Mouse (Mus musculus): ENCODE data around the gene Dlk2.

Gene Dlk2

DNA sequence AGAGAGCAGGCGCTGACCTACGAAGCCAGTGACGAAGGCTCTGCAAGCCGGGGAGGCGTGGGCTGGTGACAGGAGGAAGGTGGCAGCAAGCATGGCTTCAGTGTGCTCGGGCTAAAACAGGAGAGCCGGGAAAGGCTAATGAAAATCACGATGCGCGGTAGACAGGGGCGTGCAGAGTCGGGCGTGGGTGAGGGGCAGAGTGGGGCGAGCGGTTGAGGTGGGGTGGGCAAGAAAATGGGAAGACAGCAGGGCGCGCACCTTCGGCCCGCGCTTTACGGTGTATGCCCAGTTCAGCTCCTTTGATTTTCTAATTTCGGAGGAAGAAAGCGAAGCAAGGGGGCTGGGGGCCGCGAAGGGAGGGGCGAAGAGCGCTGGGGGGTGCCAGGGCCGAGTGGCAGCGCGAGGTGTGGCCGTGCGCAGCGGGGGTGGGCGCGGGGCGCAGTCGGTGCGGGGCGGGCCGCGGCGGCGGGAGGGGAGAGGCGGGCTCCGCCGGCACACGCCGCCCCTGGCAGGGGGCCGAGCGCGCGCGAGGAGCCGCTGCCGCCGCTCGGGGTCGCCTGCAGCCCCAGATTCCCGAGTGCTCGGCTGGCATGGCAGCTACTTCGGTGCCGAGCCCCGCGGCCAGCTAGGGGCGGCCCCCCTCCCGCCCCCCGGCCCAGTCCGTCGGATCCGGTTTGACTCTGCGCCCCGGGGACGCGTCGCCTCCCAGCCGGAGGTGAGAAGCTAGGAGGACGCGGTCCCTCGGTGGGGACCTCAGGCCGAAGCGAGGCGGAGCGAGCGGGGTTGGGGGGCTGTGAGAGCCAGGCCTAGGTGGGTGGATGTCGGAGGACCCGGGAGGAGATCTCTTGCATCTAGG lies at the start of gene Dlk2:
Dlk2 (plus strand) TSS at position 58 of the 856 bp plus-strand sequence.
- peak; percentile 20 to 24 for DNase-seq

DNA sequence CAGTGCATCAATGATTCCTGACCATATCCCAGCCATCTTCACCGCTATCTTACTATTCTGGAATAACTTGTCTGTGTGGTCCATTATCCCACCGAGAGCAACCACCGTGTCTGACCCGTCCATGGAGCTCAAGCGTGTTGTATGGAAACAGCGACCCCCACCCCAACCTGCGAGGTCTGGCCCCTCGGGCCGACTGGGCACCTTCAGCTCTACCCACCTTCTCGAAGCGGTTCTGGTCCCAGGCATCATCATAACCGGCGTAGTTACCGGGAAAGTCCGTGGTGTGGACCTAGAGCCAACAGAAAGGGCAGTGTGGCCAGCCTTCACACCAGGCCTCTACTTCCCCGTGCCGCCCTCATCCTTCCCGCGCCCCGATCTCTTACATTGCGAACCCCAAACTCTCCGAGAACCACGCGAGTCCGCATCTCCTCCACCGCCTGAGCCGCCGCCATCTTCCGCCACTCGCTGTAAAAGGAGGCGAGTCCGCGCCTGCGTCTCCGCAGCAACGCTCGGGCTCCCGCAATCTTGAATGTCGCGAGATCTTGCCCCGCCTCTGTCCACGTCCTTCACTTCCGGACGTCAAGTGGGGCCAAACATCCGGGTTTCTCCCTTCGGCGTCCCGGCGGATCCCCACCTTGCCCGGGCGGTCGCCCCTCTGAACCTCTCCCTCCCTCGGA lies 49.6 kb upstream of the Dlk2 start, which contains the start of the genes Polr1c and Yipf3:
Polr1c (minus strand) TSS at position 543 of the 677 bp plus-strand sequence.
Yipf3 (plus strand) TSS at position 569 of the 677 bp plus-strand sequence.
- peak; percentile 94 to 96 for DNase-seq

DNA sequence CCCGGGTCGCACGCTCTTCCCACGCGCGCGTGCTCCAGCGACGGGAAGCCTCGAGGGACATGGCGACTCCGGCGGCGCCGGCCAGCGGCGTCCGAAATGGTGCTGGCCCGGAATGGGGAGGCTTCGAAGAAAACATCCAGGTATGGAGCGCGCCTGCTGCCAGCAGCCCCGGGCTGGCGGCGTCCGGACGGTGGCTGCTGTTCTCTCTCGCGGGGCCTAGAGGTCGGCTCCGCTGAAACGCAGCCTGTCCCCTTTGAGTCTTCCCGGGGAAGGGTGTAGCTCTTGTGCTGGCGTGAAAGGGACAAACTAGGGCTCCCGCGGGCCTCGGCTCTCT lies 49.1 kb upstream of the Dlk2 start:
- DNase-seq, result no peak

DNA sequence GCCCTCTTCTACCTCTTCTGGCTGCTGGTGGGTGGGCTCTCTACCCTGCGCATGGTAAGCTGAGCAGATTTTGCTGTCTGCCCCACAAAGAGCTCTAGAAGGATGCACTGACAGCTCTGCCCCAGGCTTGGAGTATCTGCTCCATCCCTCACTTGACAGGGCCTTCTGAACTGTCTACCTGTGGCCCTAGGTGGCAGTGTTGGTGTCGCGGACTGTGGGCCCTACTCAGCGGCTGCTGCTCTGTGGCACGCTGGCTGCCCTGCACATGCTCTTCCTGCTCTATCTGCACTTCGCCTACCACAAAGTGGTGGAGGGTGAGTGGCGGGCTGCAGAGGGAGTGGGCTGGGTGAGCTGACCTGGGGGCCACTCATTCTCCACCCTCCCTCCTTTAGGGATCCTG lies 46.0 kb upstream of the Dlk2 start:
- no peak for DNase-seq

DNA sequence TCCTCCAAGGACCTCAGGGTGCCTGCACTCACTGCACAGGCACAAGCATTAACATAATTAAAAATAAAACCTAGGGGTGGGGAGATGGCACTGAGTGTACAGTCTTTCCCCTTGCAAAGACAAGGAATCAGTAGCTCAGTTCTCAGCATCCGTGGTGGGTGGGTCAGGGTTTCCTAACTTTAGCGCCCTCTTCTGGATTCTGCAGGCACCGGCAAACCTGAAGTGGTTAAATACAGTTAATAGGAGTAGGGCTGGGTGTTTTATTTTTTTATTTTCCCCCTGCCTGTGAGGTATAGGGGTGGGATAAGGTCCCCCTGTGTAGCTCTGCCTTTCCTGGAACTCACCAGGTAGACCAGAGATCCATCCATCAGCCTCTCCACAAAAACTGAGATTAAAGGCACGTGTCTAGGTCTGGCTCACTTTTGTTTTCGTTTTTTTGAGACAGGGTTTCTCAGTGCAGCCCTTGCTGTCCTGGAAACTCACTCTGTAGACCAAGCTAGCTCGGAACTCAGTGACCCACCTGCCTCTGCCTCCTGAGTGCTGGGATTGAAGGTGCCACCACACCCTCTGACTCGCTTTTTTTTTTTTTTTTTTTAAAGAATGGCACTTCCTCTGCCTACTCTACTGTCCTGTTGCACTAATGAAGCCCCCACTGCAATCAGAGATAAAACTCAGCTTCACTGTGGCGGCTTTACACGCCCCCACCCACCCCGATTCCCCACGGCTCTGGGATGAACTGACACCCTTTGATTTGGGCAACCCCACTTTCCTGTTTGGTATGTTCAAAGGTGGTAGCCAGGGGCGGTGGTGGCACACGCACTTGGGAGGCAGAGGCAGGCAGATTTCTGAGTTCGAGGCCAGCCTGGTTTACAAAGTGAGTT lies 44.4 kb upstream of the Dlk2 start:
- no peak for DNase-seq

DNA sequence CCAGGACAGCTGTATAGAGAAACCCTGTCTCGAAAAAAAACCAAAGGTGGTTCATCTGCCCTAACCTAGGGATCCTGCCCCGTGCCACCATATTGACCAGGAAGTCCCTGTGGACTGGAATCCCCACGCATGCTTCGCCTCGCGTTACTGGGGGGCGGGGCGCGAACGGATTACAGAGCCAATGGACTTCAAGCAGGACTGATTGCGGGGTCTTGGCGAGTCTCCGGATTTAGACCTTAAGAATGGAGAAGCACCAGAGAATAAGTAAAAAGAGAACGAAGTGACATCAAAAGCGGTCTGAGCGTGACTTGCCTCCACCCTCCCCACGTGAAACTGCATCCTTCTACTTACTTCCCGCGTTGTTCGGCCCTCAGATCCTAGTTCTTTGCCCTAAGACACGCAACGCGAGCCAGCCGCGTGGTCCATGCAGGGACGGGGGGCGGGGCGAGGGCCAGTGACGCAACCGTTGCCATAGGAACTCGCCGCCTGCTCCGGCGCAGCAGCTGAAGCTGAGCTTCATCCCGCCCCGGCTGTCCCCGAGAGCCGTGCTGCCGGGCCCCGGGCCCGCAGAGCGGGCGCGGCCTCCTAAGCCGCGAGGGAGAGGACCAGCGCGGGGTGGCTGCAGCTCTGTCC lies 43.7 kb upstream of the Dlk2 start, which contains the start of gene Lrrc73:
Lrrc73 (plus strand) TSS at position 80 of the 633 bp plus-strand sequence.
- DNase-seq, result peak; percentile 93 to 94

DNA sequence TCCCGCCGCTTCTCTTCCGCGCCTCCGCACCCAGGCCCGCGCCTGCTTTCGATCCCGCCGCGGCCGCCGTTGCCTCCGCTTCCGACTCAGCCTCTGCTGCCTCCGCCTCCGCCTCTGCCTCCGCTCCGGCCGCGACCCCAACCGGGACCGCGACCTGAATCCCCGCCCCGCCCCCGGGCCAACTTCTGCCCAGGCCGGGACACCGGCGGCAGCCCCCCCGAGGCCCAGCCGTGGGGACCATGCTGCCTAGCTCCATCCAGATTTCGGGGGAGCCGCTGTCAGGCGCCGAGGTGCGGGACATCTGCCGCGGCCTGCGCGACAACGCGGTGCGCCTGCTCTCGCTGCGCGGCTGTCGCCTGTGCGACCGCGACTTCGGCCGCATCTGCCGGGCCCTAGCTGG lies 43.1 kb upstream of the Dlk2 start:
- DNase-seq, result peak in 1 of 2 experiments; percentile 44

DNA sequence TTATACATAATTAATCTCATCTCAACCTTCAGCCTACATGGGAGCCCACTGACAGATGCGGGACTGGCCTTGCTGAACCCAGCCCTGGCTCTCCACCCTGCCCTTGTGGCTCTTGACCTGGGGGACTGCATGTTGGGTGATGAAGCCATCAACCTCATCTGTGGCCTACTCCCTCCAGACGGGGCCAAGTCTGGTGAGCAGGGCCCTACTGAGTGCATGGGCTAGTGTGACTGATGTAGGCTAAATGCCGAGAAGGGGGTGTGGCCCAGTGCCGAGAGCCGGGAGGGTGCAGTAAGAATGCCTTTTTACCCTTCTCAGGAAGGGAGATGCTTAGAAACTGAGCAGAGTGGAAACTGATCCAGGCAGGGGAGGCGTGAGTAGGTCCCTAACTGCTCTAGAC lies 42.1 kb upstream of the Dlk2 start:
- no peak for DNase-seq

DNA sequence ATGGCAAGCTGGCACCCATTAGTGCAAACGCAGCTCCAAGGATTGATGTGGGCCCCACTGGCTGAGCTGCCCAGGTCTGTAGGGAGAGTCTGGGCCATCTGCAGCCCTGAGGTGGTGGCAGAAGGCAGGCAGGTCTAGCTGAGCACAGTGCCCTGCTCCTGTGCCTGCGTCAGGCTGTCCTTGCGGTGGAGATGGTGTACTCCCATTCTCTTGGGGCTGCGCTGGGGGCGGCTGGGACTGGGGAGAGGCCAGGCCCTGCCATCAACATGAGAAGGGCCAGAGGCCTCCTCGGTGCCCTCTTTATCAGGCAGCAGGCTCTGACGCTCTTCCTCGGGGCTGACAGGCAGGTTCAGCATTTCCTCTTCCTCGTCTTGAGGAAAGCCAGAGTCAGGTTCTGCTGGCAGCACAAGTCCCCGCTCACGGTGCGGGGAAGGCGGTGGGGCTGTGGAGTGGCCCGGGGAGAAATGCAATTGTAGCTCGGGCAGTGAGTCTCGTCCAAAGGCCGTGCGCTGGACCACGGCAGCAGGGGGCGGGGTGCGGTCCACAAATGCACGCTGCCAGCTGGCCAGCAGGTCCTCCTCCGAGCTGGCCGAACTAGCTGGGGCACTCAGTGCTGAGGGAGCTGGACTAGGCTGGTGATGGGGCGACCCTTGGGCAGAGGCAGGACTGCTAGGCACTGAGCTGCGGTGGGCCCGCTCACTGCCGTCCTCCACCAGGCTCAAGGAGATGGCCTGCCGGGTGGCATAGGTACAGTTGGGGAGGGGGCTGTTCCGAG lies 38.8 kb upstream of the Dlk2 start:
- DNase-seq, result no peak

DNA sequence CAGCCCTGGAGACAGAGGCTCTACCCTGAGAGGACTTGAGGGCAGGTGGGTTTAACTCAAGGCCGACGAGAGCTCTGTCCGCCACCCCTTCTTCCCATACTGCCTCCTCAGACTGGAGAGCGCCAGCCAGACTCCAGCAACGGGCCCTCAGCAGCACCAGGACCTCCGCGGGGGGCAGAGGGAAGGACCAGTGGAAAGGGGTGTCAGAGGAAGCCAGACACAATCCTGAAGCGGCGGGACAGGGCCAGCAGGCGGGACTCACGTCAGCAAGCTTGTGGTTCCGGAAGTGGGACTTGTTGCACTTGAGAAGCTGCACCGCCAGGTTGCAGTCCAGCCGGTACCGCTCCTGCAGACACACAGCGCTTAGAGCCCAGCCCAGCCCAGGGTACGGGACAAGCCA lies 37.5 kb upstream of the Dlk2 start:
- no peak for DNase-seq

DNA sequence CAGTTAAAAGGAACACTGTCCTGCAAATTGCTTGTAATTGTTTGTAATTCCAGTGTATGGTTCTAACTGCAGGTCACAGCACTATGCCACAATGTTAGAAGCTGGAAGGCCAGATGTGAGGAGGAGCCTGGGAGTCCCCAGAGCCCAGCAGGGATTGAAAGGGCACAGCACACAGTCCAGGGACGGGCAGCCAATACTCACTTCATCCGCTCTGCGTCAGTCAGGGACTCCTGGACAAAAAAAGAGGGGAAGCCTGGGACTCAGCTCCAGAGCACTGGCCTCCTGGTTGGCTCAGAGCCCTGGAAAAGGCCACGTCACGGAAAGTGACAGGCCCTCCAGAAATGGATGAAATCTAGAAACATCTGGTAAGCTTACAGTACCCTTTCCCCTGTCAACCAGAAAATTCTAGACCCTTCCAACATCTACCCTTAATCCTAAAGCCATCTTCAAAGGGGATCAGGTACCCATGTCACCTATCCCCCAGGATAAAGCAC lies 35.0 kb upstream of the Dlk2 start:
- no peak for DNase-seq

DNA sequence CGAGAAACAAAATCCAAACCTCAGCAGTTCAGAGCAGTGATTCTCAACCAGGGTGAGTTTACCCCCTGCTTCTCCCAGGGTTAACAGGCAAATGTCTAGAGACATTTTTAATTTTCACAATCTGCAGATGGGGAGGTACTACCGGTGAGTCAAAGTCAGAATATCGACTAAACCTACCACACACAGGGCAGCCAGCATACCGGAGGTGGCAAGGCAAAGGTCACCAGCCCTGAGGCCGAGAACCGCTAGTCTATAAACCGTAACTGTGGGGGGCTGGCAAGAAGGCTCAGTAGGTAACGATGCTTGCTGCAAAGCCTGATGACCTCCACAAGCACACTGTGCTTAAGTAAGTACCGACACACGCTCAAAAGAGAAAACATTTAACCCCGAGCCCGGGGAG lies 31.7 kb upstream of the Dlk2 start:
- DNase-seq, result no peak

DNA sequence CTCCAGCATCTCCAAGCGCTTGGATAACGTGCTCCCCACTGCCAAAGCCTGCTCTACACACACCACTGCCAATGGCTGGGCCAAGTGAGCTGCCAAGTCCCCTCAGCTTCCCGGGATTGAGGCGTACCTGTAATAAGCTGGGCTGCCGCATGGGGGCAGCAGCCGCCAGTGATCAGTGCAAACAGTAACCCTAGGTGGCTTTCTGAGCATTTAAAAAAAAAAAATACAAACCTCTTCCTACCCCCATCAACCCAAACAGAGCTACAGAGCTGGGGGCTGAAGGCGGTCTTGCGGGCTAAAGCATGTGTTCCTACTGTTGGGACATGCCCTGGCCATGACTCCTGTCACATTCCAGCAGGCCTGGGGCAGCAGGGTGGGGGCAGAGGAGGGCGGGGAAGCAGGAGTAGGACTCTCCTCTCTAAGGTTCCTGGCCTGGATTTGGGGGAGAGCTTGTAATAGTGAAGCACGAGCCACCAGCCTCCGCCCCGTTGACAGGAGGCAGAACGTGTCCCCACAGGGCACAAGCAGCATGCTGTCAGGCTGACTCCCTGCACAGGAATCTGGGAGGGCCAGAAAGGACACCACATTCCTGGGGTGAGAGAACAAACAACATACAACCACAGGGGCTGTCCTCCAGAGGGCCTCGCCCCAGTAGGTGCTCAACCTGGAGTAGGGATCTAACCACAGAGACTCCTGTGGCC lies 31.2 kb upstream of the Dlk2 start:
- DNase-seq, result peak; percentile 81 to 89

DNA sequence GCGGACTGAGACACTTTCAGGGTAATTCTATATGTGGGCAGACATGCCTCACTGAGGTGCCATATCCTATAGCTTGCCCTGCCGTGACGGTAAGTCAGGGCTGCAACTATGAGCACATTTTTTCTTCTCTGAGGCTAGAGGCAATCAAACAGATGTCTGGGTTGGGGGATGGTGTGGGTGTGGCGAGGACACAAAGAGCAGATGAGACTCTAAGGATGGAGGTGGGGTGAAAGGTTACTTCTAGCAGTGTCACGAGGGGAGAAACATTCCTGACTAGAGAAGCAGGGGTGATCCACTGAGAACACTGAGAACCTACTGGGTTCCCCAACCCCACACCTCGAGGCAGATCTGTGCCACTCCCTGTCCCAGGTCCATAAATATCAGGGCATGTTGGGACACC lies 30.2 kb upstream of the Dlk2 start:
- DNase-seq, result no peak

DNA sequence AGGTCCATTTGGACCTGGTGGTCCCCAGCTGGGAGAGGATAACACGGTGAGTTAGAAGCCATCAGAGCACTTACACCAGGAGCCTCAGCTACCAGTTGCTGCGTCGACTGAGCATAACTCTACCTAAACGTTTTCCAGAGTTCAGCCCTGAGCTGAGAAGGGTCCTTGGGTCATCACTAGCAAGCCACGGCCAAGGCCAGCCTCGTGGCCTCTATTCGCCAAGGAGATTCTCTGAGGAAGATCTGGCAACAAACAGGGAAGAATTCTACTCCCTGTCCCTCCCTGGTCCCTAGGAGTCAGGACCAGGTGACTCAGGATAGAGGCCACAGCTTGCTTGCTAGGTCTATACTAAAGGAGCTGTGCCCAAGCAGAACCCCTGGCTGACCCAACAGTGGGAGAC lies 29.7 kb upstream of the Dlk2 start:
- no peak for DNase-seq

DNA sequence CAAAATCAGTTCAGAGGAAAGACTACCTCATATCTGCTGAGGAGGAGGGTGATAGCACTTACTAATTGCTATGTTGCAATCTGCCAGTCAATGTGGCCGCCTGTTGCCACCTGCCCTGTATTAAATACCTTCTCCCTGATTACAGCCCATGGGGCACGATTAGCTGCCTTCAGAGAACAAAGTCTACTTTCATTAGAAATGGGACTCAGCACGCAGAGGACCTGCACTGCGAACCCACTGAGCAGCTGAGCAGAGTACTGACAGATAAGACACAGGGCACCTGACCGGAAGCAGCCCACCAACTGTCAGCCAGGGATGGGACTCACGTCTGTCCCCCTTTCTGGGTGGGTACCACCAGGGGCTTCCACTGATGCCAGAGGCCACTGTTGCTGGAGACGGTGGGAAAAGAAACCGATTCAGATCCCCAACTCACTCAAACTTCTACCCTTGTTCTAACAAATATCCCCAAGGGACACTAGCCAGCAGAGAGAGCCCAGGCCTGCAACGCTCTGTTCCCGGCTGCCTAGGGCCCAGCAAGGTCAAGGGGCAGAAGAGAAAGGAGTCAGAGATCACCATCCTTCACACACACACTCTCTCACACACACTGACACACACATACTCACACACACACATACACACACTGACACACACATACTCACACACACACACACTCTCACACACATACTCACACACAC lies 29.0 kb upstream of the Dlk2 start:
- DNase-seq, result no peak

DNA sequence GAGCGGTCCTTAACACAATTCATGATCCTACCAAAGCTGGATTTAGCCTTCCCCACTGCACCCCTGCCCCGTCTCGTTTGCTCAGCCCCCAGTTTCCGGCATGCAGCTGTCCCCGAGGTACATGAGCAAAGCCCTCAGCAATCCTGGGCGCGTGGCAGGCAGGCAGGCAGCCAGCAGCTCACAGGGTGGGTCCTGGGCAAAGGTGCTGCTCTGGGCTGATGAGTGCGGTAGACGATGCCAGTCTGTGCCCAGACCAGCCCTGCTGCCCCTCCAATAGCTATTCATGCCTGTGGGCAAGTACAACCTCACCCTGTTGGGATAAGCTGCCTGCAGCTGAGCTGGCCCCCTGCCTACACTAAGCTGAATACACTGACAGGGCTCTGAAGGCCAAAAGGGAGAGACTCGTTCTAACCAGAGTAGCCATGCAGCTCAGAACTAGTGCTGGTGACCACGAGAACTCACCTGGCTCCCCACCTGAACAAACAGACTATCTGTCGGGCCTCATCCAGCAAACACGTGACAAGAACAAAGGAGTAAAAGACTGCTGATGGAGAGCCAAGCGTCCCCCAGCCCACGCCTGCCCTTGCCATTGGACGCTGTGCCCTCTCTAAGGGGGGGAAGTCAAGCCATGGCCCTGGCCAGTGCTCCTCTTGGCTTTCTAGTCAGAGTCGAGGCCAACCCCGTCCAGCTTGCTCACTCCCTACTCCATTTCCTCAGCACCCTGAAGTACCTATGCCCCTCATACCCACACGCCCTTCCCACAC lies 27.3 kb upstream of the Dlk2 start:
- DNase-seq, result no peak

DNA sequence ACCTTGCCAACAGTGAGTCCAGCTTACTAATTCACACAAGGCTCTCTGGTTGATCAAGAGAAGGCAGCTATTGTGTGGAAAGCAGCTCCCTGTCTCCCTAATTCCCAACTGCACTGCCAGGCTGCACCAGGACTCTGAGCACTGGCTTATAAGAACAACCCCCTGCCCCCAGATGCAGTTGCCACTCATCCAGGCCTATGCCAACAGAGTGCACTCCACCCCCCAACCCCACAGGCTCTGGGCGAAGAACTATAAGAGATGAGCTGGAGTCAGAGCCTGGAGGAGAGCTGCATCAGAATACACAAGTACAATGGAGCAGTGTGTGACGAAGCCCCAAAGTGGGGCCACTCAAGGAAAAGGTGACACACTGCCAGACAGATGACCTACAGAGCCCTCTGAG lies 25.2 kb upstream of the Dlk2 start:
- DNase-seq, result no peak

DNA sequence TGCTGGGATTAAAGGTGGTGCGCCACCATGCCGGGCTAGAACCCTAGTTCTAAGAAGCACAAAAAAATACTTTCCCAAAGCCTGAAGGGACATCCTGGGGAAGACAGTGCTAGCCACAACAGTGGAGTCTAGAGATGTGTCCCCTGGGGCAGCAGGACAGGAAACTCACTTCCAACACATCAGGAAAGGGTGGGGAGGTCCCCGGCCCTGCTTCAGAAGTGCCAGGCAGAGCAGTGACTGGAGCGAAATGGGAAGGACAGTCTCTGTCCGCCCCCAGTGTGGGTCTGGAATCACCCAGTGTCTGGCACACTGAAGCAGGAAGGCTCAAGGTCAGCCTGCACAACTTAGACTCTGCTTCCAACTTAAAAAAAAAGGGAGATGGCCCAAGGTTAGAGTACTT lies 24.5 kb upstream of the Dlk2 start:
- DNase-seq, result no peak

DNA sequence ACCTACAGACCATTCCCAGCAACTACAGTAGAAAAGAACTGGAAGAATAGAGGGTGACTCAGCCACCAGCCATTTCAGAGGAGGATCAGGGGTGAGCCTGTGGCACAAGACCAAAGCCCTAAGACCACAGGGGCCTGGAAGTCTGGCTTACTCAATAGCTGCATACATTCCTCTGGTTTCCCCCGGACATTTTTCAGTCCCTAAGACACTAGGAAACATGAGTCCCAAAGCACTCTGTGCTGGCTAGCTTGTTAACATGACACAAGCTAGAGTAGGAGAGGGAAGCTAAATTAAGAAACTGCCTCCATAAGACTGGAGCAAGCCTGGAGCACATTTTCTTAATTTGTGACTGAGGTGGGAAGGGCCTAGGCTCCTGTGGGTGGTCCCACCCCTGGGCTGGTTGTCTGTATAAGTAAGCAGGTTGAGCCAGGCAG lies 23.4 kb upstream of the Dlk2 start:
- DNase-seq, result no peak

Data from cerebellum, adult 18-20 months (tissue).